Mouse (Mus musculus) forebrain, postnatal 0 days (tissue): Measurements from ENCODE around the gene Sytl3. TPM values are rescaled to one million over a fixed set of nuclear protein-coding genes. Genes with fewer than 3 reads are reported as not detected.
A peak's percentile ranks its signal among the peaks of the same experiment; 100 is the strongest.
"Not testable (repeated sequence)": the region's sequence is repeated elsewhere in the genome, so short reads cannot be mapped to it uniquely, and the experiment has no call there.

Experiments
- ATAC-seq: fragments of 200-750 bp; cut with Nextera tagmentation; 2 replicates; pipeline ENCODE4 v1.8.0; 2017; ENCODE audit warnings: mild to moderate bottlenecking, moderate library complexity
- DNase-seq: peaks from one replicate; pipeline ENCODE4 v3.0.0-alpha.2; 2015
- H3K27ac ChIP-seq: fragments of 300-500 bp; sonication (generic); 2 replicates; pipeline ENCODE4 v1.5.1; 2014; ENCODE audit warnings: low read depth, mild to moderate bottlenecking, antibody characterized with exemption, low read length, moderate library complexity, mixed read lengths
- H3K27me3 ChIP-seq: fragments of 300-500 bp; sonication (generic); 2 replicates; pipeline ENCODE4 v1.6.1; 2014; ENCODE audit warnings: mild to moderate bottlenecking, low read length, mixed read lengths; ENCODE audit not compliant: insufficient read depth
- H3K36me3 ChIP-seq: fragments of 300-500 bp; sonication (generic); 2 replicates; pipeline ENCODE4 v1.6.1; 2014; ENCODE audit warnings: mild to moderate bottlenecking, moderate library complexity; ENCODE audit not compliant: insufficient read depth
- H3K4me1 ChIP-seq: fragments of 300-500 bp; sonication (generic); 2 replicates; pipeline ENCODE4 v1.6.1; 2014; ENCODE audit warnings: antibody characterized with exemption; ENCODE audit not compliant: insufficient read depth
- H3K4me2 ChIP-seq: fragments of 300-500 bp; sonication (generic); 2 replicates; pipeline ENCODE4 v1.6.1; 2014; ENCODE audit warnings: low read depth, mild to moderate bottlenecking, moderate library complexity
- H3K4me3 ChIP-seq: fragments of 300-500 bp; sonication (generic); 2 replicates; pipeline ENCODE4 v1.5.1; 2014; ENCODE audit warnings: low read depth, low read length, mixed read lengths
- H3K9ac ChIP-seq: fragments of 300-500 bp; sonication (generic); 2 replicates; pipeline ENCODE4 v1.6.1; 2014; ENCODE audit warnings: mild to moderate bottlenecking
- H3K9me3 ChIP-seq: fragments of 300-500 bp; sonication (generic); 2 replicates; pipeline ENCODE4 v1.6.1; 2016; ENCODE audit warnings: low read length
- CTCF ChIP-seq: sonication (generic); IDR thresholded peaks from 2 replicates; pipeline ENCODE4 v1.5.1; 2016; ENCODE audit warnings: antibody characterized with exemption, control low read depth, low read depth
- WGBS: fragments of 180-500 bp; shearing (Covaris S2); extraction: QIAGEN DNeasy Blood & Tissue Kit; methylation state at CpG from one replicate; pipeline ENCODE4 v1.1.7; 2014; 5-methylcytosine and 5-hydroxymethylcytosine counted together
- polyA plus RNA-seq: library from polyadenylated mRNA; unstranded; fragments of >200 nt; fragmentation: Nextera tagmentation; extraction: Ambion mirVana; gene quantifications from 2 replicates; pipeline ENCODE4 v1.2.1, GENCODE M21; 2015
- total RNA-seq: library from RNA; depleted of rRNA; stranded (reverse); fragments of >200 nt; gene quantifications from 2 replicates; pipeline ENCODE4 v1.2.3, GENCODE M21; 2014

Sytl3 gene
- total and polyA plus RNA-seq, 2 experiments from 2014 or later: 0.47 to 0.81 TPM

DNA sequence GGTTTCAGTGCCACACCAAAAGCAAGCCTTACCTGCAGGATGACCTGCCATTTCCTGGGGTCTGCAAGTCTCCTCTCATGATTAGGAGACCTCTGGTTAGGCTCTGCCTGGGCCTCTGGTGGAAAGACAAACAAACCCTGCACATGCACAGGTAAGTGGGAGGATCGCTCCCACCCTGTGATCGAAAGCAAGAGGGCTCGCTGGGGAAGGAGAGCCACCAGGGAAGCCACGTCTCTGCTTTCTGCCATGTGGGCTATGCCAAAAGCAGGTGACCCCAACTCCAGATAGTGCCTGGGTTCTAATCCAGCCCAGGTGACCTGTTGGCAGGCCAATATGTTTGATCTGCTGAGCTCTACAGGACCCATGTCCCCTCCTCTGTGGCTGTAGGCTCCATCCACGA lies 47.6 kb downstream of the Sytl3 start:
- not testable (repeated sequence) for H3K4me3 ChIP-seq, DNase-seq, H3K9ac ChIP-seq, ATAC-seq, H3K27me3 ChIP-seq, H3K4me2 ChIP-seq, H3K27ac ChIP-seq, H3K9me3 ChIP-seq, H3K4me1 ChIP-seq, H3K36me3 ChIP-seq
- 89% methylated on average over 5 of the region's 5 CpGs for WGBS

DNA sequence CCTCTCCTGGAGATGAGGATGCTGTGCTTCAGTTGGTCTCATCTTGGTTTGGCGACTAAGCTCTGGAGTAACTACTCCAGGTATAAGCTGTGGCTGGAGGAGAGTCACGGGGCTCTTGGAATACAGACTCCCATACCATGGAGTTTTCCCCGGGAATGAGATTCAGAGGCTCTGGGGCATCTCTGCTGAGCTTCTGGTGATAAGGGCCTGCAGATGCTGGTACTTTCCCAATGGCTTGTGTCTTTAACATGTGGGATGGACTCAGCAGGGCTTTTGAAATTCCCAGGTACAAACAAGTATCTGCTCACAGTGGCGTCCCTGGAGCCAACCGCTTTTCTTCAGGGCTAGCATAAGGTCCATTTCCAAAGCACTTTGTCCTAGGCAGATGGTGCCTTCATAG lies 48.5 kb downstream of the Sytl3 start:
- not testable (repeated sequence) for DNase-seq, H3K27ac ChIP-seq, H3K4me2 ChIP-seq, H3K4me3 ChIP-seq, H3K27me3 ChIP-seq, ATAC-seq, H3K9me3 ChIP-seq, H3K9ac ChIP-seq, H3K36me3 ChIP-seq, H3K4me1 ChIP-seq
- 94% methylated on average over 5 of the region's 5 CpGs for WGBS

DNA sequence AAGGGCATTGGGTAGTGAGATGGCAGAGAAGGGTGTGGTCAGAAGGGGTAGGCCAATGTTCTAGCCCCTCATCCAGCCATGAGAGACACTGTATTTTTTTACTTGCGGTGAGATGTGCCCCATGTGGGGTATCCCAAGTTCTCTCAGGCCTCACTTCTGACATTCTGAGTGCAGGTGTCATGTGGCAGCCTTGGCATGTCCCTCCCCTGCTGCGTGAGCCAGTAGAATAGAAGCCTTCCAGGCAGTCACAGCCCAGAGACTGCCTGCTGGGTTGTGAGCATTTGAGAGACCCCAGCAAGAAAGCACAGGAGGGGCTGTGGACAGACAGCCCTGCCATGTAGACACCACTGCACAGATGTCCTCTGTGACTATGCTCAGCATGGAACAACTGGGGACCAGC lies 49.3 kb downstream of the Sytl3 start:
- H3K4me3 ChIP-seq, H3K9me3 ChIP-seq, H3K27me3 ChIP-seq, H3K4me1 ChIP-seq, H3K4me2 ChIP-seq, DNase-seq, H3K36me3 ChIP-seq, H3K27ac ChIP-seq, H3K9ac ChIP-seq, ATAC-seq: not testable (repeated sequence)
- WGBS: 85% methylated on average over 2 of the region's 2 CpGs

DNA sequence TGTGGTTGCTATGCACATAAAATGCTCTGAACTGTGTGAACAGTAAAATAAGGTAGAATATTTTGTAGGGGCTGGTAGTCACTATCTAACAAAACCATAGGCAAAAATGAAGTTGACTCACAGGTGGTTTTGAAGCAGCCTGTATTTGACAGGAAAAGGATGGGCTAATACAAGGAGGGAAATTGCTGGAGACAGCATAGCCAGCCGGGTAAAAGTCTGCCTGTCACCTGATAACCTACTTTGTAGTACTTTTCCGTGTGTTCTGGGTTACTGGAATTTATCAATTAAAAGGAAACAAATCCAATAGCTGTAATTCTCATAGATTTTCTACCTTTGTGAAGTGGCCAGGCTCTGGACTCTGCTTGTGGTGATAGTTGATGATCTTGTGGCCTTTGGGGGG lies 54.6 kb downstream of the Sytl3 start:
- H3K36me3 ChIP-seq, H3K9me3 ChIP-seq, H3K4me2 ChIP-seq, DNase-seq, H3K27ac ChIP-seq, H3K4me3 ChIP-seq, ATAC-seq, H3K9ac ChIP-seq, H3K4me1 ChIP-seq, H3K27me3 ChIP-seq: not testable (repeated sequence)
- 76% methylated on average over 2 of the region's 2 CpGs for WGBS

DNA sequence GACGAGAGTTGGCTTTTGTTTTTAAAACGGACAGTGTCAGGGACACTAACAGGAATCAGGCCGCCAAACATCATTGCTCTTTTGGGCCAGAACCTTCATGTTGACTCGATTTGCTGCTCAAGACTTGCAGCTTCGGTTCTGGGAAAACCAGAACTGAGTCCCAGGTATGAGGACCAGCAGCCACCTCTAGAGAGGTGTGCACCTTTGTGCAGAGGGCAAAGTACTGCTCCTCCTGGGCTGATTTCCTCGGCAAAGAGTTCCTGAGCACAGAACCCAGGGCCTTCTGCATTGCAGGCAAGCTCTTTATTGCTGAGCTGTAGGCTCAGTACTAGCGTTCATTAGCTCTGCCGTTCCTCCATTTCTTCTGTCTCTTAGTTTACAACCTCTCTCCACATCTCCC lies 55.1 kb downstream of the Sytl3 start:
- WGBS: 81% methylated on average over 7 of the region's 8 CpGs
- H3K9me3 ChIP-seq, H3K27ac ChIP-seq, H3K4me1 ChIP-seq, H3K27me3 ChIP-seq, H3K36me3 ChIP-seq, H3K4me3 ChIP-seq, ATAC-seq, H3K4me2 ChIP-seq, H3K9ac ChIP-seq, DNase-seq: not testable (repeated sequence)

DNA sequence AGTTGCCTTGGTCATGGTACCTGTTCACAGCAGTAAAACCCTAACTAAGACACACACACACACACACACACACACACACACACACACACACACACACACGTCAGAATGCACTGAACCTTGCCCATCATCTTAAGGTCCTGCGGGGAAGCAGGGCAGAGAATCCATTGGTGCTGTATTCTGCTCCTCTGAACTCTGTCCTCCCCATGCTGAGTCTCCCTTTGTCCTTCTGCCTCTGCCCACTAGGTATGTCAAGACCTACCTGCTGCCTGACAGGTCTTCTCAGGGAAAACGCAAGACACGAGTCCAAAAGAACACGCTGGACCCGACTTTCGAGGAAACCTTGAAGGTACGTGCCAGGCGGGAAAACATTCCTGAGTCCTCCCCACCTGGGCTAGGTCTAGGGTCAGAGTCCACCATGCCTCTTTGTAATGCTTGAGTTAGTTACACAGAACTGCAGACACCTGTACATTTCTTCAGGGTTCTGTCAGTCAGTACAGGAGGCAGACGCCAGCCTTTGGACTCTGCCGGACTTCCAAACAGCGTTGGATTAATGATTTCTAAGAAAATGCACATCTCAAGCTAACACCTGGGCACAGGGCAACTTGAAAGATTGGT lies 69.2 kb downstream of the Sytl3 start:
- no peak overlapping the region for H3K4me2 ChIP-seq
- WGBS: 96% methylated on average over 12 of the region's 12 CpGs

DNA sequence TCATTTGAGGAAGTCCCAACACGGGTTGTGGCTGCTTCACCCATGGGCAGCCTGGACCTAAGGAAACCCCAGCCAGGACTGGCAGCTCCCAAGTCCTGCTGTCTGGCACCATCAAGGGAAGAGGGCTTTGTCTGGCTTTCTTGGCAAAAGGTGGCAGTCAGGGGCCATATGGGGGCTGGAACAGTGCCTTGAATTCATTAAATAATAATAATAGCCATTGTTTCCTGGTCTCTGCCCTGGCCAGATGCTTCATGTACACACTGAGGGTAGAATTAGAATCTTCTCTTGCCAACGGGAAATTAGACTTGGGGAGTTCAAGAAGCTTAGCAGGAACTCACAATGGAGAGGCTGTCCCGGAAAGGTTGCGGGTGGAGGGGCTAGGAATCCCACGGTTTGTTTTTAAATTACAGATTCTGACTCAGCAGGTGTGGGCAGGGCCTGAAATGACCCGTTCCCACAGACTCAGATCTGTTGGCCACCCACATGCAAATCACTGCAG lies 70.4 kb downstream of the Sytl3 start:
- Histone ChIP-seq H3K4me1 (no peaks in the 10 kb centered on the region), H3K4me2 (no peak overlapping the region), H3K36me3 (no peaks in the 10 kb centered on the region), H3K27me3 (no peaks in the 10 kb centered on the region), H3K9ac (no peak overlapping the region), H3K9me3 (no peaks in the 10 kb centered on the region), H3K4me3 (no peak overlapping the region), H3K27ac (peak overlapping the region; percentile 35; the same call in 1 of the 2 replicates)
- WGBS: 4% methylated on average over 6 of the region's 6 CpGs
- no peak for TF ChIP-seq CTCF
- DNase-seq (peak; percentile 37), ATAC-seq (peak; percentile 66)

More for the DNA sequence above, 69.2 kb downstream of the Sytl3 start:
- TF ChIP-seq CTCF: no peak
- H3K27ac ChIP-seq: no peak overlapping the region
- H3K4me1 ChIP-seq: no peaks in the 10 kb centered on the region
- H3K9ac ChIP-seq: no peak overlapping the region
- no peak overlapping the region for H3K4me3 ChIP-seq
- H3K36me3 ChIP-seq: no peaks in the 10 kb centered on the region
- H3K9me3 ChIP-seq: no peaks in the 10 kb centered on the region
- ATAC-seq (no peak), DNase-seq (no peak)
- H3K27me3 ChIP-seq: no peaks in the 10 kb centered on the region

DNA sequence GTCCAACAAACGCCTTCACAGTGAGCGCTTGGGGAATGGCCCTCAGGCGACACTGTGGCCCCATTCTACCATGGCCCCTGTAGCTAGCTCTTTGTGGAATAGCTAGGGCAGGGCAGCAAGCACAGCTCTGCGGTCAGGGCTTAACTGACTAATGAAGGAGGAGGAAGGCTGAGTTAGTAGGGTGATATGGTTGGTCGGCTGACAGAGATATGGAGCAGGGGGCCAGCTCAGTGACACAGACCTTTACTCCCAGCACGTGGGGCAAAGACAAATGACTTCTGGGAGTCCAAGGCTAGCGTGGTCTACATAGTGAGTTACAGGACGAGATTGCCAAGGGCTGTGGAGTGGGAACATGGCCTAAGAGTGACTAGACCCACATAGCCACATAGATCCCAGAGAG lies 72.2 kb downstream of the Sytl3 start:
- TF ChIP-seq CTCF: no peak
- DNase-seq (no peak), ATAC-seq (no peak)
- Histone ChIP-seq H3K36me3 (no peaks in the 10 kb centered on the region), H3K27ac (no peak overlapping the region), H3K4me1 (no peaks in the 10 kb centered on the region), H3K27me3 (no peaks in the 10 kb centered on the region), H3K9me3 (no peaks in the 10 kb centered on the region), H3K4me2 (no peak overlapping the region), H3K9ac (no peak overlapping the region), H3K4me3 (no peak overlapping the region)
- WGBS: 86% methylated on average over 8 of the region's 8 CpGs
